Mouse (Mus musculus): ENCODE results near the gene Trio. TPM values are rescaled to one million over a fixed set of nuclear protein-coding genes. Genes with fewer than 3 reads are reported as not detected.

Trio gene
- total RNA-seq, 2 experiments from 2014 or later, result 35.3 to 43.2 TPM

- no peak for TF ChIP-seq CTCF (IDR thresholded peaks at IDR 0.05)
- intact Hi-C loops (cut with DNase I), result no loop called here
- peak; percentile 61 for DNase-seq
- Histone ChIP-seq H3K4me3 (no peak overlapping the region), H3K27ac (peak overlapping the region; percentile 64)
Measured at GRCm38 (mm10) chr15:27771581-27771980, 254.1 kb downstream of the Trio start.

- DNase-seq, result no peak
- peak overlapping the region; percentile 64; the same call in 1 of the 2 replicates for H3K27ac ChIP-seq
- H3K4me3 ChIP-seq, result no peak overlapping the region
- intact Hi-C loops (cut with DNase I), result no loop called here
- TF ChIP-seq CTCF (IDR thresholded peaks at IDR 0.05), result no peak
Measured at GRCm38 (mm10) chr15:27770513-27771196, 255.0 kb downstream of the Trio start.

GRCm38 (mm10) chr15:27761416-27761815, 264.2 kb downstream of the Trio start:
- Histone ChIP-seq H3K27ac (no peak overlapping the region), H3K4me3 (no peak overlapping the region)
- intact Hi-C loops (cut with DNase I), result no loop called here
- no peak for DNase-seq
- no peak for TF ChIP-seq CTCF (IDR thresholded peaks at IDR 0.05)

- Histone ChIP-seq H3K27ac (no peak overlapping the region), H3K4me3 (no peak overlapping the region)
- intact Hi-C loops (cut with DNase I), result no loop called here
- DNase-seq, result no peak
- no peak for TF ChIP-seq CTCF (IDR thresholded peaks at IDR 0.05)
Measured at GRCm38 (mm10) chr15:27760655-27761054, 265.0 kb downstream of the Trio start.

DNA sequence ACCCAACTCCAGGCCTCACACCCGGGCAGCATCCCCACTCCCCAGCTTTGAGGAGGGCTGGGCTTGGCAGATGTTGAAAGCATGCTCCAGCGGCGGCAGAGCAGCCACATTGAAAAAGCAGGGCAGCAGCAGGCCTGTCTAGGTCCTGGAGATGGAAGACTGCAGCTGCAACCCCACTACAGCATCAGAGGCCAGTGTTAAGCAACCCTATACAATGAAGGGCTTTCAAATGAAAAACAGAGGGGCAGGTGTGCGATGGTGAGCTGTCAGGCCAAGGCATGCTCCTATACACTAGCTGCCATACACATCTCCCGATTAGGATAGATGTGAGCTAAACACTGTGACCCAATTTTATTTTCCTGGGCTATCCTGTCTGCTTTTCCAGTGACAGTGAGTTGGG, 265.8 kb downstream of the Trio start:
- no peak for TF ChIP-seq CTCF (IDR thresholded peaks at IDR 0.05)
- Histone ChIP-seq H3K27ac (no peak overlapping the region), H3K4me3 (no peak overlapping the region)
- intact Hi-C loops (cut with DNase I), result no loop called here
- no peak for DNase-seq

GRCm38 (mm10) chr15:27758680-27759079, 267.0 kb downstream of the Trio start:
- no peak for TF ChIP-seq CTCF (IDR thresholded peaks at IDR 0.05)
- no peak for DNase-seq
- no peak overlapping the region for H3K4me3 ChIP-seq
- H3K27ac ChIP-seq, result no peak overlapping the region
- intact Hi-C loops (cut with DNase I), result no loop called here

DNA sequence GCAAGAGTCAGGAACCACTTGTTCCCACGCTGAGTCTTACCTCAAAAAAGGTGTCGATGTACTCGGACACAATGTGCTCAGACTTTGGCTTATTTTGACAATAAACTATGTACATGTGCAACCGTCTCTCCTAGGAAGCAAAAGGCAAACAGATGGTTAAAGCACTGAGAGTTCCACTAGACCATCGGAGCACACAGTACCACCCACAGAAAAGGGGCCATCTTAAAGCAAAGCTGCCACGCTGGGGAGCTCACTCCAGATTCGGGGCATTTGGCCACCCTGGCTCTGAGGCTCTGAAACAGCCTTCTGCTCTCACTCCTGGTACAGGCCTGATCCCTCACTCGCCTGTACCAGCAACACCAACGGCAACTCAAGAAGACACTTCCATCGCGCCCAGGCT, 269.2 kb downstream of the Trio start:
- intact Hi-C loops (cut with DNase I), result no loop called here
- no peak for TF ChIP-seq CTCF (IDR thresholded peaks at IDR 0.05)
- H3K27ac ChIP-seq, result no peak overlapping the region
- no peak overlapping the region for H3K4me3 ChIP-seq
- DNase-seq, result no peak

GRCm38 (mm10) chr15:27754571-27755260, 270.9 kb downstream of the Trio start:
- intact Hi-C loops (cut with DNase I), result no loop called here
- Histone ChIP-seq H3K4me3 (no peak overlapping the region), H3K27ac (no peak overlapping the region)
- no peak for TF ChIP-seq CTCF (IDR thresholded peaks at IDR 0.05)
- DNase-seq, result no peak

DNA sequence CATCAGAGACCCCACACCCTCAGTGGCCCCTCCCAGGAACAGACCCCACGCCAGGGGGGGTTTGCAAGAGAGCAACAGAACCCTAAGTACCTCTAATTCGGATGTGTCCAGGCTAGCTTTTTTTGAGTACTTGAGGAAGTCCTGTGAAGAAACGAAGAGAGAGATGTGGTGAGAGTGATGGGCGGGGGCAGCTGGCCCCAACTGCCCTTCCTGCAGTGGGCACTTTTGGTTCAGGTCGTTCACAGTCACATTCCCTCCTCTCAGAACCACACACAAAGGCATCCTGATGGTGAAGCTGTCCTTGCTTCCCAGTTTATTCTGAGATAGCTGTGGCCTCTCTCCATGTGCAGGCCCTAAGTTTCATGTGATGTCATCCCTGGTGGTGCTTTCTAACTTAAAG, 271.7 kb downstream of the Trio start:
- no peak for DNase-seq
- TF ChIP-seq CTCF (IDR thresholded peaks at IDR 0.05), result no peak
- H3K4me3 ChIP-seq, result no peak overlapping the region
- intact Hi-C loops (cut with DNase I), result no loop called here
- no peak overlapping the region for H3K27ac ChIP-seq

DNA sequence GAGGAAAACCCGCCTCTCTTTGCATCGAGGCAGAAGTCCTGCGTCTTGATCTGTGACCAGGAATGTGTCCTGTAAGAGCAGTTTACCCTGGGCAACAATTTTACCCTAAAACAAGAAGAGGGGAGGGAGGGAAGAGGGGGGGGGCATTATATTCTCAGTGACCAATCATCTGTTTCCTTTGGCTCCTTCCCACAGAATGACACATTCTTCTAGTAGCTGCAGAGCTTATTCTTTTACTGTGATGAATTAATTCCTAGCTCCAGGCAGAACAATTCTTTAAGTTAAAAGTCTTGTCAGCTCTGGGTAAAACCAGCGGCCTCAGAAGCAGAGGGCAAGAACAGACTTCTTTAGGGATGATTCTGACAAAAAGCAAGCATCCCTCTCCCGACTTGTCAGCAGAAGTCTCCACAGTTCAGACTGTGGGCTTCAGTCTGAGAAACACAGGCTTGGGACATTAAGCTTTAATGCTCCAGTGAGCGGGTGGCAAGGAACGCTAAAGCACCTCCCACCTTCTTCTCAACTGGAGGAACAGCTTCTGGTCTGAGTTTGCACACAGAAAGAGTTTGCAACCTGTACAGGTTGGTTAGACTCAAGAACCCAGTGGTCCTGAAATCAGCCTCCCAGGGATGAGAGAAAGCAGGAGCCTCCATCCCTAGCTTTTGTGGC, 272.8 kb downstream of the Trio start:
- no peak for DNase-seq
- TF ChIP-seq CTCF (IDR thresholded peaks at IDR 0.05), result no peak
- H3K4me3 ChIP-seq, result no peak overlapping the region
- H3K27ac ChIP-seq, result no peak overlapping the region
- intact Hi-C loops (cut with DNase I), result loop anchor here (1.0 kb wide), 1 partner anchor 70 kb away; no protein-coding TSS in a partner anchor

DNA sequence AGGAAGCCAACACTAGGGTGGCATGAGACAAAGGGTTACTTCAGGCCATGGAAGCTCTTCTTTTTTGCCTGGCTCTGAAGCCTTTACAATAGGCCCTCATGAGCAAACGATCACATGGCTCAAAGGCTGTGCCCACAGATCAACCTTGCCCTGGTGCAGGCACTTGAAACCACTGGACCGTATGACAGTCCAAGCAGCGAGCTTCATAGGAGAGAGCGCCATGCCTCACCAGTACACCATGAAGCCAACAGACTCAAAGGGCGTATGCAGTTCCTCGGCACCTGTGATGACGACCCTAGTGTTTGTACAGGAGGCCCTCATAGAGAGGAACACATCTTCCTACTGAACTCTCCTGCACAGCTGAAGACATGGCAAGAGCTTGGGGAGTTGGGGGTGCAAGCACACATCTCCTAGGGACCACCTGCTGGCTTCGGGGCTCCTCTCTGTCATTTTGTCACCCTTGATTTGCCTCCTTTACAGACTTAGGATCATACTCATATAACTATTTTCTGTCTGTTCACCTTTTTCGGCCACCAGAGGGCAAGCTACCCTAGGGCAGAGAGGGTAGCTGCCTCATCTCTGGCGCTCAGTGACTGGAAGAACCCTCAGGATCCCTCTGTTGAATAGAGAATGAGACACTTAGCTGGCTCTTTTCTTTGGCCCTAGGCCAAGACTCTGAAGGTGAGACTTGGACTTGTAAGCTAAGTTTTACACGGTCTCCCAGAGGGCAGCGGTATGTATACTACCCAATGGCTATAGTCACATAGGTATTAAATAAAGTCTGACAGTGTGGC, 273.8 kb downstream of the Trio start:
- H3K27ac ChIP-seq, result no peak overlapping the region
- intact Hi-C loops (cut with DNase I), result loop anchor here (1.0 kb wide), 1 partner anchor 71 kb away; no protein-coding TSS in a partner anchor
- peak; percentile 69 for TF ChIP-seq CTCF (IDR thresholded peaks at IDR 0.05)
- DNase-seq, result peak; percentile 52
- H3K4me3 ChIP-seq, result no peak overlapping the region

GRCm38 (mm10) chr15:27748739-27749138, 276.9 kb downstream of the Trio start:
- intact Hi-C loops (cut with DNase I), result no loop called here
- DNase-seq, result no peak

More at GRCm38 (mm10) chr15:27748739-27749138, 276.9 kb downstream of the Trio start:
- no peak for TF ChIP-seq CTCF (IDR thresholded peaks at IDR 0.05)
- H3K27ac ChIP-seq, result no peak overlapping the region
- H3K4me3 ChIP-seq, result no peak overlapping the region
